Mouse (Mus musculus) myocyte (in vitro differentiated cells): ENCODE measurements at regions not wholly inside any gene's neighbourhood (a gene's known extent, or its start where the extent isn't known, plus 50 kb on each side); places are given as distances from the start of the nearest gene placed in this dataset.

Source experiments
- CEBPB ChIP-seq: IDR thresholded peaks from 2 replicates; pipeline ENCODE4 v1.6.1; 2011; ENCODE audit warnings: mild to moderate bottlenecking, moderate library complexity; ENCODE audit not compliant: poor library complexity, insufficient read depth, severe bottlenecking
- E2F4 ChIP-seq: IDR thresholded peaks from one replicate; pipeline ENCODE4 v1.6.1; 2011; ENCODE audit warnings: mild to moderate bottlenecking, control low read depth, moderate library complexity; ENCODE audit not compliant: insufficient read depth
- MAX ChIP-seq: IDR thresholded peaks from one replicate; pipeline ENCODE4 v1.6.1; 2011; ENCODE audit warnings: low read depth, mild to moderate bottlenecking, control low read depth
- MYOD1 ChIP-seq, 3 experiments: IDR thresholded peaks; one replicate each; pipeline ENCODE4 v1.6.1; 2011; ENCODE audit warnings: control low read depth in 2 of 3, low read depth in 2 of 3, mild to moderate bottlenecking in 2 of 3, moderate library complexity in 1 of 3; ENCODE audit not compliant: insufficient read length in 2 of 3, control insufficient read depth in 1 of 3
- MYOG ChIP-seq, 3 experiments: IDR thresholded peaks; one replicate each; pipeline ENCODE4 v1.6.1; 2011; ENCODE audit warnings: control low read depth in 2 of 3, low read depth in 2 of 3, mild to moderate bottlenecking in 2 of 3; ENCODE audit not compliant: insufficient read length in 2 of 3, control insufficient read depth in 1 of 3, insufficient read depth in 1 of 3
- POLR2A ChIP-seq: IDR thresholded peaks from one replicate; pipeline ENCODE4 v1.6.1; 2011; ENCODE audit warnings: low read depth, mild to moderate bottlenecking, control low read depth, moderate library complexity; ENCODE audit not compliant: insufficient read length
- POLR2AphosphoS2 ChIP-seq: IDR thresholded peaks from one replicate; pipeline ENCODE4 v1.6.1; 2011; ENCODE audit warnings: low read depth, control low read depth; ENCODE audit not compliant: insufficient read length
- REST ChIP-seq: IDR thresholded peaks from one replicate; pipeline ENCODE4 v1.6.1; 2011; ENCODE audit warnings: mild to moderate bottlenecking, control low read depth, moderate library complexity; ENCODE audit not compliant: insufficient read depth, insufficient read length
- TCF12 ChIP-seq: IDR thresholded peaks from one replicate; pipeline ENCODE4 v1.6.1; 2011; ENCODE audit warnings: mild to moderate bottlenecking, control low read depth; ENCODE audit not compliant: poor library complexity, insufficient read depth, severe bottlenecking
- USF1 ChIP-seq: IDR thresholded peaks from one replicate; pipeline ENCODE4 v1.6.1; 2011; ENCODE audit warnings: low read depth, mild to moderate bottlenecking, control low read depth, moderate library complexity

DNA sequence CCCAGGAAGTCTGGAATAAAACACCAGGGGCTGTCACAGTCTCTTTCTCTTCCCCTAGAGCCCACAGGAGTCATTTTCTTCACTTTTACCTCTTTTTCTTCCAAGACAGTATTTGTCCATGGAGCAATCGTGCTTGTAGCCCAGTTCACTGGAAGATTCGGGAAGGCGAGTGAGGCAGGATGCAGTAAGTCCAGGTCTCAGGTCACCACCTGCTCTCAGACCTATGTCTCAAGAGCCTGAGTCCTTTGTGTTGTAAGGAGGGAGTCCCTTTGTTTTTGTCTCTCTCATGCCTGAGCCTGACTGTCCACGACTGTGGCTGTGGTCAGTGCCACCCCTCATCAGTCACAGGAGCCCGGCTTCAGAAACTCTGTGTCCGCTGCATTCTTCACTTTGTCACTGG, 140.9 kb downstream of the Sh3bp4 start:
- no peak for TF ChIP-seq POLR2AphosphoS2
- TF ChIP-seq E2F4: no peak
- TF ChIP-seq POLR2A: no peak
- no peak for TF ChIP-seq CEBPB
- no peak for TF ChIP-seq MYOD1 (IDR thresholded peaks at IDR 0.05; ENCODE audit: control insufficient read depth in 1 of 3, insufficient read length in 2 of 3, low read depth in 2 of 3)
- TF ChIP-seq REST: no peak
- TF ChIP-seq MAX: no peak
- TF ChIP-seq USF1: no peak
- TF ChIP-seq MYOG (IDR thresholded peaks at IDR 0.05; ENCODE audit: control insufficient read depth in 1 of 3, insufficient read depth in 1 of 3, insufficient read length in 2 of 3, low read depth in 2 of 3): no peak
- no peak for TF ChIP-seq TCF12
